8 mouse cellular contexts compared by ENCODE assay signal in genomic region chr2:168016951-168017391, GRCm38 (mm10). TPM values are rescaled to one million over a fixed set of nuclear protein-coding genes. Genes with fewer than 3 reads are reported as not detected.
A peak's percentile ranks its signal among the peaks of the same experiment; 100 is the strongest.
DNase-seq lines count a peak whose midpoint lies in the region; ATAC-seq and TF ChIP-seq lines count a peak whose summit lies in the region.

No protein-coding gene starts in this region.

- no peaks in the 10 kb centered on the region for H3K27me3 ChIP-seq in forebrain, embryonic 14.5 days (replicated peaks; ENCODE audit: control insufficient read depth, insufficient read depth, low read length)
- no peaks in the 10 kb centered on the region for H3K27me3 ChIP-seq in forebrain, embryonic 15.5 days

- no peak for ATAC-seq in forebrain, embryonic 14.5 days
- ATAC-seq in forebrain, embryonic 15.5 days (replicated peaks) = no peak
- ATAC-seq in megakaryocyte, adult 5-6 weeks (ENCODE audit: poor library complexity, severe bottlenecking) = peak; percentile 73

- H3K9ac ChIP-seq in forebrain, embryonic 14.5 days (ENCODE audit: low read length) = no peak overlapping the region
- H3K9ac ChIP-seq in forebrain, embryonic 15.5 days (replicated peaks) = no peak overlapping the region

- H3K4me1 ChIP-seq in forebrain, embryonic 14.5 days (ENCODE audit: control insufficient read depth, insufficient read depth, low read length) = no peaks in the 10 kb centered on the region
- H3K4me1 ChIP-seq in forebrain, embryonic 15.5 days = peaks cover 5% of the 10 kb centered on the region; the same call in 1 of the 2 replicates
- no peaks in the 10 kb centered on the region for H3K4me1 ChIP-seq in cortical plate, adult 2 months (ENCODE audit: control insufficient read depth, insufficient read depth, low read length)

- WGBS in forebrain, embryonic 14.5 days = 10% methylated on average over 5 of the region's 5 CpGs
- 24% methylated on average over 5 of the region's 5 CpGs for WGBS in forebrain, embryonic 15.5 days

- peak; percentile 66 for DNase-seq in forebrain, embryonic 14.5 days (ENCODE audit: low spot score)
- DNase-seq in adipocyte (ENCODE audit: low spot score) = peak; percentile 72
- DNase-seq in heart, postnatal 25 days (ENCODE audit: low spot score) = peak; percentile 38
- peak; percentile 53 for DNase-seq in layer of hippocampus, adult 9-11 months
- DNase-seq in spleen, postnatal 36 days (ENCODE audit: low spot score in 2 of 2) = peak; percentile 20 to 46

- H3K4me3 ChIP-seq in forebrain, embryonic 14.5 days (ENCODE audit: low read depth, low read length) = no peak overlapping the region
- H3K4me3 ChIP-seq in forebrain, embryonic 15.5 days = no peak overlapping the region
- H3K4me3 ChIP-seq in cortical plate, adult 2 months (ENCODE audit: insufficient read depth, low read length) = no peak overlapping the region

- intact Hi-C loops in heart, postnatal 25 days (cut with DNase I) = loop anchor here (2.0 kb wide), 1 partner anchor 330 kb away; no protein-coding TSS in a partner anchor

- H3K9me3 ChIP-seq in forebrain, embryonic 14.5 days (replicated peaks; ENCODE audit: control insufficient read depth, low read length) = no peaks in the 10 kb centered on the region
- H3K9me3 ChIP-seq in forebrain, embryonic 15.5 days = no peaks in the 10 kb centered on the region

- peak; percentile 81 for TF ChIP-seq CTCF in cortical plate, adult 2 months (IDR thresholded peaks at IDR 0.05; ENCODE audit: extremely low read depth, insufficient read depth, low read length)

- H3K27ac ChIP-seq in forebrain, embryonic 14.5 days (ENCODE audit: low read depth, low read length) = no peak overlapping the region
- no peak overlapping the region for H3K27ac ChIP-seq in forebrain, embryonic 15.5 days (replicated peaks)
- no peak overlapping the region for H3K27ac ChIP-seq in cortical plate, adult 2 months (ENCODE audit: insufficient read depth, low read length)

- no peak for TF ChIP-seq POLR2A in cortical plate, adult 2 months (IDR thresholded peaks at IDR 0.05; ENCODE audit: extremely low read depth, insufficient read depth, low read length)

- H3K36me3 ChIP-seq in forebrain, embryonic 14.5 days (ENCODE audit: control insufficient read depth, insufficient read depth, low read length) = no peaks in the 10 kb centered on the region
- no peaks in the 10 kb centered on the region for H3K36me3 ChIP-seq in forebrain, embryonic 15.5 days

- no peak overlapping the region for H3K4me2 ChIP-seq in forebrain, embryonic 14.5 days (ENCODE audit: low read length)
- H3K4me2 ChIP-seq in forebrain, embryonic 15.5 days (replicated peaks) = no peak overlapping the region

RNA-seq across cellular contexts. Expression of gene Ripor3, which starts 6.6 kb away (rescaled TPM):
- 0.22 and 0.42 TPM in 2 replicates for polyA plus RNA-seq in forebrain, embryonic 14.5 days (2014; fragmentation: Nextera tagmentation; extraction: Ambion mirVana)
- 0.13 and 0.28 TPM in 2 replicates for polyA plus RNA-seq in forebrain, embryonic 15.5 days (2015; fragmentation: Nextera tagmentation; extraction: Ambion mirVana)
- polyA plus RNA-seq in cortical plate, adult 2 months (2012; rRNA removed) = 0.40 and 0.50 TPM in 2 replicates
- under 1 TPM; 0.49 to 0.75 TPM for total RNA-seq in heart, postnatal 25 days (2021)
- 0.20 TPM in 1 of 2 replicates, not detected in the other for total RNA-seq in megakaryocyte, adult 5-6 weeks (2015)
- not detected in 2 replicates for total RNA-seq in megakaryocyte, adult 5-6 weeks (2017)
